Comparison of ENCODE assay signal across 8 mouse cellular contexts in genomic region chr6:27657520-27657919, GRCm38 (mm10).
DNase-seq lines count a peak whose midpoint lies in the region; ATAC-seq and TF ChIP-seq lines count a peak whose summit lies in the region.

No protein-coding gene starts in this region.

- 65% methylated on average over 1 of the region's 1 CpGs for WGBS in forebrain, embryonic 13.5 days
- WGBS in kidney, embryonic 14.5 days = 74% methylated on average over 1 of the region's 1 CpGs
- WGBS in limb, embryonic 14.5 days = 55% methylated on average over 1 of the region's 1 CpGs

- no peak overlapping the region for H3K9ac ChIP-seq in forebrain, embryonic 13.5 days
- no peak overlapping the region for H3K9ac ChIP-seq in kidney, embryonic 14.5 days (ENCODE audit: low read depth, low read length)
- no peak overlapping the region for H3K9ac ChIP-seq in limb, embryonic 14.5 days (ENCODE audit: low read depth, low read length, severe bottlenecking)

- no peak for TF ChIP-seq POLR2A in limb, embryonic 14.5 days (IDR thresholded peaks at IDR 0.05; ENCODE audit: borderline replicate concordance, extremely low read depth, insufficient read depth, insufficient read length)

- ATAC-seq in forebrain, embryonic 13.5 days = peak; percentile 81
- 0 out of 2 replicates have a peak, but pooled peaks have one; percentile 57 for ATAC-seq in kidney, embryonic 14.5 days (ENCODE audit: low FRiP score, low TSS enrichment)
- no peak for ATAC-seq in limb, embryonic 14.5 days (ENCODE audit: low FRiP score, low read depth)

- 0 out of 2 replicates have a peak, but pooled peaks cover 6% of the 10 kb centered on the region for H3K9me3 ChIP-seq in forebrain, embryonic 13.5 days (replicated peaks)
- no peaks in the 10 kb centered on the region for H3K9me3 ChIP-seq in kidney, embryonic 14.5 days (ENCODE audit: control insufficient read depth, low read length)
- 0 out of 2 replicates have a peak, but pooled peaks cover 3% of the 10 kb centered on the region for H3K9me3 ChIP-seq in limb, embryonic 14.5 days (ENCODE audit: control insufficient read depth, low read length)

- no peaks in the 10 kb centered on the region for H3K27me3 ChIP-seq in forebrain, embryonic 13.5 days
- no peaks in the 10 kb centered on the region for H3K27me3 ChIP-seq in kidney, embryonic 14.5 days (ENCODE audit: control insufficient read depth, insufficient read depth, low read length)
- H3K27me3 ChIP-seq in limb, embryonic 14.5 days (ENCODE audit: control insufficient read depth, insufficient read depth, low read length) = no peaks in the 10 kb centered on the region
- H3K27me3 ChIP-seq in splenic B cell, adult 2 months (ENCODE audit: control insufficient read depth, insufficient read depth, low read length, poor library complexity, severe bottlenecking) = no peaks in the 10 kb centered on the region

- H3K36me3 ChIP-seq in forebrain, embryonic 13.5 days (ENCODE audit: poor library complexity, severe bottlenecking) = no peaks in the 10 kb centered on the region
- no peaks in the 10 kb centered on the region for H3K36me3 ChIP-seq in kidney, embryonic 14.5 days (ENCODE audit: control insufficient read depth, insufficient read depth, low read length)
- H3K36me3 ChIP-seq in limb, embryonic 14.5 days (ENCODE audit: control insufficient read depth, insufficient read depth, low read length) = no peaks in the 10 kb centered on the region
- no peaks in the 10 kb centered on the region for H3K36me3 ChIP-seq in splenic B cell, adult 2 months (ENCODE audit: control insufficient read depth, insufficient read depth, low read length, poor library complexity, severe bottlenecking)

- no peak overlapping the region for H3K4me2 ChIP-seq in forebrain, embryonic 13.5 days
- no peak overlapping the region for H3K4me2 ChIP-seq in kidney, embryonic 14.5 days (replicated peaks; ENCODE audit: low read depth, low read length)
- no peak overlapping the region for H3K4me2 ChIP-seq in limb, embryonic 14.5 days (replicated peaks; ENCODE audit: low read depth, low read length, severe bottlenecking)

- H3K27ac ChIP-seq in forebrain, embryonic 13.5 days = no peak overlapping the region
- H3K27ac ChIP-seq in kidney, embryonic 14.5 days (ENCODE audit: low read depth, low read length) = no peak overlapping the region
- H3K27ac ChIP-seq in limb, embryonic 14.5 days (replicated peaks; ENCODE audit: low read depth, low read length) = no peak overlapping the region

- peak; percentile 18 for DNase-seq in gastrocnemius, adult 18-20 months (ENCODE audit: low spot score)
- no peak for DNase-seq in gastrocnemius, postnatal 25 days
- peak; percentile 63 for DNase-seq in A20 (ENCODE audit: low read depth, low spot score)
- peak; percentile 22 to 30 for DNase-seq in adrenal gland, postnatal 36 days
- DNase-seq in limb, embryonic 14.5 days (ENCODE audit: low spot score) = peak; percentile 32
- DNase-seq in splenic B cell, adult 2 months (ENCODE audit: low read depth, low spot score) = peak; percentile 44

- no peak overlapping the region for H3K4me3 ChIP-seq in forebrain, embryonic 13.5 days
- no peak overlapping the region for H3K4me3 ChIP-seq in kidney, embryonic 14.5 days (ENCODE audit: low read length)
- H3K4me3 ChIP-seq in limb, embryonic 14.5 days (replicated peaks; ENCODE audit: low read length) = no peak overlapping the region

- no peaks in the 10 kb centered on the region for H3K4me1 ChIP-seq in forebrain, embryonic 13.5 days
- no peaks in the 10 kb centered on the region for H3K4me1 ChIP-seq in kidney, embryonic 14.5 days (ENCODE audit: control insufficient read depth, insufficient read depth, low read length)
- H3K4me1 ChIP-seq in limb, embryonic 14.5 days (ENCODE audit: control insufficient read depth, insufficient read depth, low read length) = no peaks in the 10 kb centered on the region
